Mouse (Mus musculus): Measurements from ENCODE around the gene Sugp1.

Gene Sugp1

DNA sequence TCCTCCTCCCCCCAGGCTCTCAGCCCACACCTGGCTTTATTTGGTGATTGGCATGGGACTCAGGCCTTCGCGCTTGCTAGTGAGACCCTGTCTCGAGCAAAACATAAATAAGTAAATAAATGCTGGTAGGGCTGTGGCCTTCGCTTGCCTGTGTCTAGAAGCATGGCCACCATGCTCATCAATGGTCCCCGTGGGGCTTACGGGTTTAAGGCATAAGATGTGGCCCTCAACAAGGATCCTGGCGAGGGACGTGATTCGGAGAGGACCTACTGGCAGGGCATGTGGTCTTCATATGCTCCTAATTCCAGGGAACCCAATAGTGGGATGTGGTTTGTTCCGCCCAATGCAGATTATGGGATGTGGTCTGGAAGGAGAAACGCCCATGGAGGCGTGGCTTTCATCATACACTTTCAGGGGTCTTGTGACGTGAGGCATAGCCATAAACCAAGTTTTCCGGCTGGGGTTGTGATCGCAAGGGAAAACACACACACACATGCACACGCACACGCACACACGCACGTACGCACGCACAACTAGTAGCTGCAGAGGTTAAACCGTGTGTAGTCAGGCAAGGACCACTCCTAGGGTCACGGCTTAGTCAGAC, 68.7 kb downstream of the Sugp1 start:
- DNase-seq (ENCODE audit: inconsistent ontology term) = no peak

GRCm38 (mm10) chr8:70112401-70113016, 69.9 kb downstream of the Sugp1 start:
- no peak for DNase-seq (ENCODE audit: inconsistent ontology term)

DNA sequence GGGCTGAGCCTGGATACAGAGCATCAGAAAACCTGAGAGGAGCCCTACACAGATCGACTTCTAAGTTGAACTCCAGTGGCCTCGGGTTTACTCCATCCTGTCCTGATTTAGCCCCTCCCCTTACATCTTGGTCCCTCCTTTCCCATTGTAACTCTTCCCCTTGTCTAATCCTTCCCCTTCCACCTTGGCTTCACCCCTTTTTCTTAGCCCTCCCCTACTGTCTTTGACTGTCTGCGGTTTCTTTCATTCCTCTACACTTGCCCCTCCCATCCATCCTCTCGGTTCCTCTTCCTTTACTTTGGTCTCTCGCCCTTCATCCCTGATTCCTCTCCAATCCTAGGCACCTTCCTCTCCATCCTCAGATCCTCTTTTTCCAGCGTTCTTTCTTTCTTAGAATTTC, 71.9 kb downstream of the Sugp1 start:
- no peak for DNase-seq (ENCODE audit: inconsistent ontology term)

DNA sequence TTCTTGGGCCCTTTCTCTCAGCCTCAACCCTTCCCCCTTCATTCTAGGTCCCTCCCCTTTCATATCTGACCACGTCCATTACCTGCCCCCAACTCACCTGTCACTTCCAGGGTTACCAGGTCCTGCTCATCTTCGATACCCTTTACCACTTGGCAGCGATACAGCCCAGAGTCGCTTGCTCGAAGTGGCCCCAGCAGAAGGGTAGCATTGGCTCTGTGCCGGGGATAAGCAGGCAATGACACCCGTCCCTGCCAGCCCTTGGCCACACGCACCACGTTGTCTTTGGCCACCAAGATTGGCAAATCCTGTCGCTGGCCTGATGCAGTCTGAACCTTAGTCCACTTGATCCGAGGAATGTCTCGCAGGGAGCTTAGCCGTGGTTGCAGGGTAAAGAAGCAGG, 72.3 kb downstream of the Sugp1 start:
- DNase-seq (ENCODE audit: inconsistent ontology term) = no peak

GRCm38 (mm10) chr8:70117611-70118010, 75.0 kb downstream of the Sugp1 start:
- peak; percentile 38 for DNase-seq (ENCODE audit: inconsistent ontology term)

DNA sequence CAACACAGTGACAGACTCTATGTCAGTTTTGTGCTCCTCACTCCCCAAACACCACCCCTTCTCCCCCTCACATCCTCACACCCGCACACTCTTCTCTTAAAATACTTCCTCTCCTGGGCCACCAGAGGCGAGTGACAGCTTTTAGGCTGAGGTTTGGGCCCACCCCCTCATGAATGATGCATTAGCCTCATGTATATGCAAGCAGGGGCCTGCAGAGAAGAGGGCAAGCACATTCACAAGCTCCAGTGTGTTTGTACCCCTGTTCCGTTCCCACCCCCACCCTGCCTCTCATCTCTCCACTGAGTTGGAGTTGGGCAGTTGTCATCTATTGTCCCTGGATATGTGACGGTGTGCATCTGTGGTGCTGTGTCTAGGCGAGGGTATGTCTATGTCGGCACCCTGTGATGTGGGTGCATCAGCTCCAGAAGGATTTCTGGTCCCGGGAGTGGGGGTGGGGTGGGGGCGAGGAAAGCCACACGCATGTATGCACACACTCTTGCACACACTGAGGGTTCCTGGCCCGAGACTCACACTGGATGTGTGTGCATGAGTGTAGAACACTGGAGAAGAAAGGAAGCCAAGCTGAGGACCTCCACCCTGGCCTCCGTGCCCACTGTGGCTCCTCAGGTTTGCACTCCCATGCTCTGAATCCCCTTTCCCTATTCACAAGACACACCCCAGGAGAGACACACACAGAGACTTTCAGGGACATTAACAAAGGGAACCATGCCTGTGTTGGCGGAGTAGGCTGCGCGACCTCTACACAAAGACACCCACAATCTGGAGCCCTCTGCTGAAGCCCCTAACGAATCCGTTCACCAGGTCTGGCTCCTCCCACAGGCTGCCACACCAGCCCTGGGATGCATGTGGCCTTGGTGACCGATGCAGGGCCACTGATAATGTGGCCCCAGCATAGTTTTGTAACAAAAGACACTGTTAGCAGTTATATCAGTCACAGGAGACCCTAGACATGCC, 76.4 kb downstream of the Sugp1 start:
- DNase-seq (ENCODE audit: inconsistent ontology term) = no peak

DNA sequence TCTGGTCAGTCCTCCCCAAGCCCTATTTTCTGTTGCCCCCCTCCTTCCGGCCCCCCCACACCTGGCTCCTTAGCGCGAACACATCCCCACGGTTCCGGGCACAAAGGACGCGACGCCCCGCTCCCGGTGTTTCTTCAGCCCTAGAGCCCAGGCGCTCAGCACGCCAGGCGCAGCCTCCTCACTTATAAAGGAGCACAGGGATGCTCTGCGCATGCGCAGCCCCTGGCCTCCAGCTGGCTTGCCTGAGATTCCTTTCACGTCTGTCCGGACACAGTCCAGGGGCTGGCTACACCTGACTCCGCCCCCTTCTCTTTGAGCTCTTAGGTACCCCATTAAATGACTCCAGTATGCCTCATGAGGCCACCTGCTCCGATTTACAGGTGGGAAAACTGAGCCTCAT, 78.1 kb downstream of the Sugp1 start, which contains the start of gene Ncan:
Ncan (minus strand) TSS at position 207 of the 400 bp plus-strand sequence.
- peak; percentile 50 for DNase-seq (ENCODE audit: inconsistent ontology term)
